Mouse (Mus musculus): ENCODE data around the gene Ifi211. TPM values are rescaled to one million over a fixed set of nuclear protein-coding genes. Genes with fewer than 3 reads are reported as not detected.
"Not testable (repeated sequence)": the region's sequence is repeated elsewhere in the genome, so short reads cannot be mapped to it uniquely, and the experiment has no call there.

The Ifi211 gene
- polyA plus RNA-seq (2012; rRNA removed) (0.61 and 1.2 TPM in 2 replicates), polyA plus RNA-seq (2014; fragmentation: Nextera tagmentation; extraction: Ambion mirVana) (1.5 and 1.6 TPM in 2 replicates)

DNA sequence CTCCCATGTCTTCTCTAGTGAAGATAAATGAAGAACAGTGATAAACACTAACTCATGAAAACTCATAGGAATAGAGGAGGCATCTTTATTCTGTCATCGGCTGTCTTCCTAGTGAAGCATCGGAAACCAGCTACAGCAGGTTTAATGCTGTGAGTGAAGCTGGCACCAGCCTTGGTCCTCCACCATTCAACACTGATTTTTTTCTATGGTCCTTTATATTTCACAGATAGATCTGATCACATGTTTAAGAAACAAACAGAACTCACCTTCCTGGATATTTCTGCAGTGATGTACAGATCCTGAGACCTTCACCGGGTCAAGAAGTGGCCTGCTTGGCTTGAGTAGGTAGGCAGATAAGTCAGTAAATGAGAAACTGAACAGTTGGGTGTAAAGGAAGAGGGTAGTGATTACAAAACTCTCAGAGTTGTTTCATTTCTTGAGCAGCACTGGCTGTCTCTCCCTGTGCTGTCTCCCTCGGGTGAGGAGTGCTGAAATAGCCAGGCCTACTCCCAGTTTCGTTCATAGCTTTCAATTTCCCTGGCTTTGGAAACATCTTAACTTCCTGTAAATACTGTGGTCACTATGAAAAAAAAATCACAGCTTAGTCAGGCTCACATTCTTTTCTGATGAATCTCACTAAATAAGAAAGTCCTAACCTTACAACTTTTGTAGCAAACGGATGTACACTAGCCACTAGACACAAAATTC lies at the start of gene Ifi211:
Gene Ifi211, minus strand, starts transcription at position 499 of the 708 bp plus-strand sequence.
- WGBS (ENCODE audit: insufficient replicate concordance): 50% methylated on average over 6 of the region's 6 CpGs
- peak; percentile 13; the same call in 1 of the 2 replicates for ATAC-seq (ENCODE audit: insufficient read depth)
- not testable (repeated sequence) for DNase-seq (ENCODE audit: low read depth in 3 of 3, low spot score in 3 of 3)

DNA sequence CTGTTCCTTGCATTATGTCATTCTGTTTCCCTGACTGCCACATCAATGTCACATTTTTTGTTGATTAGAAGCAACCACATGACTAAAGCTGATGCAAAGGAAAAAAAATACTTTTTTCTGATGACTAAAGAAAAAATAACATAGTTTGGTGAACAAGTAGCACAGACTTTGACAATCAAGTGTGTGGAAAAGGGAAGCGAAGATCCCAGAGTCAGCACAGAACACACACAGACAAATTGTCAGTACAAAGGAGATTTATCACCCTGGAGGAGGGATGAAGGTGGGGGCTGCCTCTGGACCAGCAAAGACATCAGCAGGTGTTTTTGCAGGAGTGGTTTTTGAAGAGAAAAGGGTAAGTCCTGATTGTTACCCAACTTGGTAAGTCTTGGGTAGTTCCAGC lies 48.6 kb upstream of the Ifi211 start:
- H3K4me1 ChIP-seq (replicated peaks; ENCODE audit: control insufficient read depth in 2 of 2, insufficient read depth in 2 of 2, low read length in 1 of 2); H3K27me3 ChIP-seq (ENCODE audit: control insufficient read depth, insufficient read depth, low read length); H3K36me3 ChIP-seq (replicated peaks; ENCODE audit: control insufficient read depth, insufficient read depth, low read depth); H3K9ac ChIP-seq (replicated peaks); ATAC-seq (ENCODE audit: insufficient read depth); H3K4me2 ChIP-seq (ENCODE audit: low read depth); DNase-seq (ENCODE audit: low read depth in 3 of 3, low spot score in 3 of 3); H3K4me3 ChIP-seq (ENCODE audit: insufficient read depth in 1 of 2, low read depth in 2 of 2, low read length in 2 of 2); H3K27ac ChIP-seq; H3K9me3 ChIP-seq (ENCODE audit: control insufficient read depth, low read length): not testable (repeated sequence)
- WGBS (ENCODE audit: insufficient replicate concordance): 68% methylated on average over 1 of the region's 1 CpGs

More for the DNA sequence above, at the start of gene Ifi211:
- H3K36me3 ChIP-seq (replicated peaks; ENCODE audit: control insufficient read depth, insufficient read depth, low read depth); H3K4me3 ChIP-seq (ENCODE audit: insufficient read depth in 1 of 2, low read depth in 2 of 2, low read length in 2 of 2); H3K9ac ChIP-seq (replicated peaks); H3K9me3 ChIP-seq (ENCODE audit: control insufficient read depth, low read length); H3K27ac ChIP-seq; H3K4me1 ChIP-seq (replicated peaks; ENCODE audit: control insufficient read depth in 2 of 2, insufficient read depth in 2 of 2, low read length in 1 of 2); H3K27me3 ChIP-seq (ENCODE audit: control insufficient read depth, insufficient read depth, low read length); H3K4me2 ChIP-seq (ENCODE audit: low read depth): not testable (repeated sequence)

DNA sequence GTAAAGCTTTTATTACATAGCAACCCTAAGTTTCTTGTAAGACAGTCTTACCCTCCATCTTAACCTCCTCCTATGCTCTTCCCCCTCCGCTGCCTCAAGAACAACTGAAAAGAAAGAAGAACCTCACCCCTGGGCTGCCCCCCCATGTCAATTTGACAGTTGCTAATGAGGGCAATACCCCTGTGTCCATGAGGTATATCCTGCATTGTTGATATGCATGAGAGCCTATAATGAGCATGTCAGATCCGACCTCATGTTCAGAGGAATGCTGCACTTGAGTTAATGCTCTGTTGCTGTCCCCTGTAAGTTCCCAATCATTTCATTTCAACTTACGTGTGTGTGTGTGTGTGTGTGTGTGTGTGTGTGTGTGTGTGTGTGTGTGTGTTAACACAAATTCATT lies 47.2 kb upstream of the Ifi211 start:
- 66% methylated on average over 3 of the region's 3 CpGs for WGBS (ENCODE audit: insufficient replicate concordance)
- H3K27me3 ChIP-seq (ENCODE audit: control insufficient read depth, insufficient read depth, low read length); H3K9me3 ChIP-seq (ENCODE audit: control insufficient read depth, low read length); H3K4me3 ChIP-seq (ENCODE audit: insufficient read depth in 1 of 2, low read depth in 2 of 2, low read length in 2 of 2); H3K27ac ChIP-seq; DNase-seq (ENCODE audit: low read depth in 3 of 3, low spot score in 3 of 3); H3K36me3 ChIP-seq (replicated peaks; ENCODE audit: control insufficient read depth, insufficient read depth, low read depth); H3K9ac ChIP-seq (replicated peaks); ATAC-seq (ENCODE audit: insufficient read depth); H3K4me2 ChIP-seq (ENCODE audit: low read depth); H3K4me1 ChIP-seq (replicated peaks; ENCODE audit: control insufficient read depth in 2 of 2, insufficient read depth in 2 of 2, low read length in 1 of 2): not testable (repeated sequence)

DNA sequence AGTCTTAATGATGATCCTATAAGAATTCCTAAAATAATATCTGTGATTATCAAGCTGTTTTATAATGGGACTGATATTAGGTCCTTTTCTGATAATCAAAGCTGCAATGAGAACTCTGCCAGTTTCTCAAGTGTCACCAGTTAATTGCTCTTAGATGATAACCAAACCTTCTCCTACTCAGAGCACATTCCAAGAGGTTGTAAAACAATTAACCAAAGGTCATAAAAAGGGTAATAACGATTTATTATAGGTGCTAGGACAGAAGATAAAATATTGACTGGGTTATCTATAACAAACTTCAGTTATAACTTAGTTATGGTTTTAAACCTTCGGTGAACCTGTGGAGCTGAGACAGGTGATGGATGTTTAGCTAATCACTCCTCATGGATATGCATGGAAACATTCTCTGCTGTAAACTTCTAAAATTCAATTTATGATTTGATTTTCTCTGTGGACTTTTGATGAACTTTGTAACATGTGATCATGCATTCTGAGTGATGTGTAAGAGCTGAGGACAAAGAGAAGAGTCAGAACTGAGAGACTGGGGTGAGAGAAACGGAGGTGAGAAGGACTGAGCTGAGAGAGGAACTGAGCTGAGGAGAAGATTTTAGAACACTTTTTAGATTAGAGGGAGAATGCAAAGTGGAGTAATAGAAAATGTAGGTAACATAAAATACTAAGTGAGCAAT lies 43.1 kb upstream of the Ifi211 start:
- not testable (repeated sequence) for H3K36me3 ChIP-seq (replicated peaks; ENCODE audit: control insufficient read depth, insufficient read depth, low read depth); H3K9me3 ChIP-seq (ENCODE audit: control insufficient read depth, low read length); DNase-seq (ENCODE audit: low read depth in 3 of 3, low spot score in 3 of 3); H3K27me3 ChIP-seq (ENCODE audit: control insufficient read depth, insufficient read depth, low read length); ATAC-seq (ENCODE audit: insufficient read depth); H3K9ac ChIP-seq (replicated peaks); H3K4me1 ChIP-seq (replicated peaks; ENCODE audit: control insufficient read depth in 2 of 2, insufficient read depth in 2 of 2, low read length in 1 of 2); H3K27ac ChIP-seq; H3K4me3 ChIP-seq (ENCODE audit: insufficient read depth in 1 of 2, low read depth in 2 of 2, low read length in 2 of 2); H3K4me2 ChIP-seq (ENCODE audit: low read depth)
- 51% methylated on average over 3 of the region's 3 CpGs for WGBS (ENCODE audit: insufficient replicate concordance)

DNA sequence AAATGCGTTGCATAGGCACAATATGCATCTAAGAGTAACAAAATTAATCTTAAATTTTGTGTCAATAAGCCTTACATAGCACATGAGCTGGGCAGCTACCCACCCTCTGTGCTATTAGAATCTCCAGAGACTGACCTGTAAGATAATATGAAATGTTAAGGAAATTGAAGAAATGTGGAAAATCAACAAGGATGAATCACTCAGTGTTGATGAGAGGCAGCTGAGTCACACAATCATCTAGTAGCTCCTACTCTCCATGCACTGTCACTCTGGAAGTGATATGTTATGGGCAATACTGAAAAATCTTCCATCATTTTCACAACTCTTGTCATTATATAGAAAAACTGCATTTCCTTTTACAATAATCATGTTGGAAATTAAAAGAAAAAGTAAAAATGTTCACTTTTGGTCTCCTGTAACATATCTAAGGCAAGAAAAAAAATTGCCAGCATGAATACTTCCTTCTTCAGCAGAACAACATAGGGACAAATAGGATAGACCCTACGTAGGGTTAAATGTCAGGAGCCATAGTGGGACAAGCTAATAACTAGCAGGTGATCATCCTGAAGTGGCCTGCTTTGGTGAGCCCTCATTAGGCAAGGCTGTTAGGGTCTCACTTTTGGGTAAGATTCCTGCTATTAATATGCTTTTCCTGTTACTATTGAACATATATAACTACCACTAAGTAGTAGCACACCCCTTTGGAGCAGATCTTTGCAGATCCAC lies 42.4 kb upstream of the Ifi211 start:
- H3K4me2 ChIP-seq (ENCODE audit: low read depth): no peak overlapping the region
- TF ChIP-seq EP300 (IDR thresholded peaks at IDR 0.05; ENCODE audit: low read depth) (no peak), CTCF (IDR thresholded peaks at IDR 0.05; ENCODE audit: low read depth) (no peak)
- H3K9me3 ChIP-seq (ENCODE audit: control insufficient read depth, low read length): no peaks in the 10 kb centered on the region
- DNase-seq (ENCODE audit: low read depth in 3 of 3, low spot score in 3 of 3) (no peak), ATAC-seq (ENCODE audit: insufficient read depth) (no peak)
- no peaks in the 10 kb centered on the region for H3K36me3 ChIP-seq (replicated peaks; ENCODE audit: control insufficient read depth, insufficient read depth, low read depth)
- WGBS (ENCODE audit: insufficient replicate concordance): 54% methylated on average over 2 of the region's 2 CpGs
- H3K4me1 ChIP-seq (replicated peaks; ENCODE audit: control insufficient read depth in 2 of 2, insufficient read depth in 2 of 2, low read length in 1 of 2): no peaks in the 10 kb centered on the region
- H3K27me3 ChIP-seq (ENCODE audit: control insufficient read depth, insufficient read depth, low read length): no peaks in the 10 kb centered on the region
- H3K9ac ChIP-seq (replicated peaks): no peak overlapping the region
- no peak overlapping the region for H3K4me3 ChIP-seq (ENCODE audit: insufficient read depth in 1 of 2, low read depth in 2 of 2, low read length in 2 of 2)
- no peak overlapping the region for H3K27ac ChIP-seq
